Mouse (Mus musculus): ENCODE results near the gene Cxcl15.

DNA sequence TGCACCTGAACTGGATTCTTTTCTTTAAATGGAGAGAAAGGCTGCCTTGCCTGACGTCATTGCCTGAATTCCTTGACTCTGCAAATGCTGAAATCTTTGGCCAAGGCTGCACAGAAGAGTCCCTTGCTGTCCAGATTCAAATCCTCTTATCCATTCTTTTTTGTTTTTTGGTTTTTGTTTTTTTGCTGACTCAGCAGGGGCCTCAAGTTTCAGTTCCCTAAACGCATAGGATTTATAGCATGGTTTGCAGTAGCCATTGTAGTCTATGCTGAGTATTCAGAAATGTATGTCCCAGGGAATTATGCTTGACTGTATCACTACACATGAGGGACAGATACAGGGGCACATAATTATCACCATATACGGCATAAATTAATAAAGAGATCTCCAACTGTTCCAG lies 23.0 kb upstream of the Cxcl15 start:
- no peak for TF ChIP-seq USF2 (conservative IDR thresholded peaks at IDR 0.05; ENCODE audit: low read depth, low read length)
- no peak for TF ChIP-seq CTCF (conservative IDR thresholded peaks at IDR 0.05 in 1 of 2, IDR thresholded peaks at IDR 0.05 in 1 of 2; ENCODE audit: low read depth in 2 of 2, low read length in 2 of 2)
- no peak for TF ChIP-seq KAT2A (IDR thresholded peaks at IDR 0.05; ENCODE audit: insufficient replicate concordance, low read length)
- TF ChIP-seq CHD1 (IDR thresholded peaks at IDR 0.05; ENCODE audit: low read depth, low read length) = no peak
- TF ChIP-seq PAX5 (IDR thresholded peaks at IDR 0.05; ENCODE audit: low read length) = no peak
- no peak for TF ChIP-seq ZNF384 (IDR thresholded peaks at IDR 0.05; ENCODE audit: low read depth, low read length)
- TF ChIP-seq NELFE (IDR thresholded peaks at IDR 0.05; ENCODE audit: low read depth, low read length) = no peak
- TF ChIP-seq ELF1 (IDR thresholded peaks at IDR 0.05; ENCODE audit: low read depth, low read length) = no peak
